8 mouse cellular contexts compared by ENCODE assay signal in the genomic region with DNA sequence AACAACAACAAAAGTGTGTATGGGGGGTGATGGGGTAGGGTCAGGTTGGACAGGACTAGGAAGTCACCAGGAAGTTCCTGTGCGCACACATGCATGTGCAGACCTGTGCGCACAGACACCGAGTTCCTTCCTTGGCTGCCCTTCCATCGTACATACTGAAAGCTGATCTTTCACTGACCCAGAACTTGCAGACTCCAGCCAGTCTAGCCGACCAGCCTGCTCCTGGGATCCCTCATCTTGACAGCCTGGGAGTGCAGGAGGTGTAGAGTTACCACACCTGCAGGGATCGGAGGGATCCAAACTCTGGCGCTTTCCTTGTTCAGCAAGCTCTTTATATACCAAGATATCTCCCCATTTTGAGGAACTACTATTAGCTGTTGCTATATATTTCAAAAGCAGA.
DNase-seq lines count a peak whose midpoint lies in the region; ATAC-seq and TF ChIP-seq lines count a peak whose summit lies in the region.

No protein-coding gene starts in this region.

- no peak for DNase-seq in heart, adult 2 months
- DNase-seq in heart, adult 8-10 months (ENCODE audit: low spot score), result no peak
- DNase-seq in neural tube, embryonic 10.5 days (ENCODE audit: extremely low spot score, low spot score), result peak; percentile 40
- peak; percentile 20 for DNase-seq in hindlimb bud, embryonic 11.5 days (ENCODE audit: extremely low spot score, low read depth, low spot score)
- no peak for DNase-seq in layer of hippocampus, adult 11-12 months (ENCODE audit: low spot score)
- DNase-seq in B cell, adult 2 months, result no peak
- no peak for DNase-seq in layer of hippocampus, adult 2 months (ENCODE audit: low spot score in 2 of 2)

- 52% methylated on average over 7 of the region's 7 CpGs for WGBS in heart, adult 2 months
- 82% methylated on average over 7 of the region's 7 CpGs for WGBS in neural tube, embryonic 15.5 days

- H3K27ac ChIP-seq in heart, adult 2 months, result peak overlapping the region; percentile 75
- H3K27ac ChIP-seq in neural tube, embryonic 15.5 days (replicated peaks), result no peak overlapping the region
- no peak overlapping the region for H3K27ac ChIP-seq in layer of hippocampus, adult 2 months

- peaks cover 3% of the 10 kb centered on the region for H3K36me3 ChIP-seq in heart, adult 2 months (ENCODE audit: control insufficient read depth, insufficient read depth, low read length)
- no peaks in the 10 kb centered on the region for H3K36me3 ChIP-seq in neural tube, embryonic 15.5 days

- no peaks in the 10 kb centered on the region for H3K27me3 ChIP-seq in heart, adult 2 months (ENCODE audit: control insufficient read depth, insufficient read depth, low read length)
- H3K27me3 ChIP-seq in neural tube, embryonic 15.5 days (replicated peaks), result no peaks in the 10 kb centered on the region

- H3K4me2 ChIP-seq in neural tube, embryonic 15.5 days, result no peak overlapping the region

- 0 out of 2 replicates have a peak overlapping the region, but pooled peaks have one; percentile 2 for H3K4me3 ChIP-seq in heart, adult 2 months
- H3K4me3 ChIP-seq in neural tube, embryonic 15.5 days (replicated peaks), result no peak overlapping the region
- H3K4me3 ChIP-seq in layer of hippocampus, adult 2 months, result no peak overlapping the region

- peaks cover 6% of the 10 kb centered on the region for H3K4me1 ChIP-seq in heart, adult 2 months (ENCODE audit: control insufficient read depth, insufficient read depth, low read length)
- H3K4me1 ChIP-seq in neural tube, embryonic 15.5 days, result peaks cover 5% of the 10 kb centered on the region; the same call in 1 of the 2 replicates

- no peak for TF ChIP-seq CTCF in heart, adult 2 months (IDR thresholded peaks at IDR 0.05)
- TF ChIP-seq CTCF in layer of hippocampus, adult 2 months (conservative IDR thresholded peaks at IDR 0.05), result no peak

- TF ChIP-seq POLR2A in heart, adult 2 months (IDR thresholded peaks at IDR 0.05; ENCODE audit: insufficient read depth, low read depth, low read length), result no peak

- intact Hi-C loops in heart, adult 2 months (cut with DNase I), result loop anchor here (2.0 to 5.0 kb wide), 2 partner anchors 40 to 93 kb away; no protein-coding TSS in a partner anchor

- no peak for TF ChIP-seq EP300 in heart, adult 2 months (IDR thresholded peaks at IDR 0.05; ENCODE audit: insufficient read depth, low read depth, low read length)

- H3K9ac ChIP-seq in heart, adult 2 months (ENCODE audit: low read depth, low read length), result no peak overlapping the region
- H3K9ac ChIP-seq in neural tube, embryonic 15.5 days (replicated peaks), result no peak overlapping the region

- no peaks in the 10 kb centered on the region for H3K9me3 ChIP-seq in neural tube, embryonic 15.5 days (replicated peaks)

- H3K79me2 ChIP-seq in heart, adult 2 months (replicated peaks; ENCODE audit: control insufficient read depth, insufficient read depth, low read length), result no peaks in the 10 kb centered on the region

- no peak for ATAC-seq in neural tube, embryonic 15.5 days (ENCODE audit: low FRiP score)

Comparison
In these comparisons a context has a peak if more than half of its experiments do, and no peak if none do; other contexts are left out.
1. DNase-seq: peak in neural tube, embryonic 10.5 days (single experiment) and hindlimb bud, embryonic 11.5 days (single experiment); none in heart, adult 2 months (0 of 2), heart, adult 8-10 months (single experiment), layer of hippocampus, adult 11-12 months (single experiment), B cell, adult 2 months (0 of 2) and layer of hippocampus, adult 2 months (0 of 2).